Mouse (Mus musculus): ENCODE data around the gene Lztfl1.

Gene Lztfl1

DNA sequence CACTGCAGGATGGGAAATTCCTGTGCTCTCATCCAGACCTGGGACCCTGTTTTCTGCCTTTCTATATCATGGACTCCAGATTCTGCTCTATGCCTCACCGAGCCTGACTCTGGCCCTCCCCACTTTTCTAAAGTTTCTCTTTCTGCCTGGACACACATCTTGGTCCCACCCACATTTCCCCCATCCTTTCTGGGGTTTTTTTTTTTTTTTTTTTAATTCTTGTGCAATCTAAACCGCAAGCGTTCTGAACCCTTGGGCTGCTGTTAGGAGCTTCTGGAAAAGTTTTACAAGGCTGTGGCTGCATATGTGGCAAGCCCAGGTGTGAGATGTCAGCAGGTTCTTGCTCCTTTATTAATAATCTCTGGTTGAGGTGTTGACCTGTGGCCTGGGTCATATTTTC, 33.8 kb downstream of the Lztfl1 start:
- in situ Hi-C loops (cut with MboI, MseI) = no loop called here

DNA sequence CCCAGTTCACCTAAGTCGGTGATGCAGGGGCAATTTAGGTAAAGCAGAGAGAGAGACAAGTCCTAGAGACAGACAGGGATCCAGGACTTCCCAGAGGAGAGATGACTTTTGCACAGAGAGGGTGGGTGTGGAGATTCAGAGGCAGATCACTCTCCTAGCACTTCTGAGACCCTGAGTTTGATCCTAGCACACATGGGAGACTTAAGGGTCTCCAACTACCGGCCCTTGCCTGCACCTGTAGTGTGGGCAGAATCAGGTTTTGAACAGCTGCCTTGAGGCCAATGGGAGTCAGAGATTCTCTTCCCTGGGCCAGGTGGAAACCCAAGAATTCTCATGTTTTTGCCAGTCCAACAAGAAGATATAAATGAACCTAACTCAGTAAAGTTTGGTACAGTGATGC, 38.3 kb downstream of the Lztfl1 start:
- in situ Hi-C loops (cut with MboI, MseI) = loop anchor here (5.0 kb wide), 1 partner anchor 578 kb away; no protein-coding TSS in a partner anchor

DNA sequence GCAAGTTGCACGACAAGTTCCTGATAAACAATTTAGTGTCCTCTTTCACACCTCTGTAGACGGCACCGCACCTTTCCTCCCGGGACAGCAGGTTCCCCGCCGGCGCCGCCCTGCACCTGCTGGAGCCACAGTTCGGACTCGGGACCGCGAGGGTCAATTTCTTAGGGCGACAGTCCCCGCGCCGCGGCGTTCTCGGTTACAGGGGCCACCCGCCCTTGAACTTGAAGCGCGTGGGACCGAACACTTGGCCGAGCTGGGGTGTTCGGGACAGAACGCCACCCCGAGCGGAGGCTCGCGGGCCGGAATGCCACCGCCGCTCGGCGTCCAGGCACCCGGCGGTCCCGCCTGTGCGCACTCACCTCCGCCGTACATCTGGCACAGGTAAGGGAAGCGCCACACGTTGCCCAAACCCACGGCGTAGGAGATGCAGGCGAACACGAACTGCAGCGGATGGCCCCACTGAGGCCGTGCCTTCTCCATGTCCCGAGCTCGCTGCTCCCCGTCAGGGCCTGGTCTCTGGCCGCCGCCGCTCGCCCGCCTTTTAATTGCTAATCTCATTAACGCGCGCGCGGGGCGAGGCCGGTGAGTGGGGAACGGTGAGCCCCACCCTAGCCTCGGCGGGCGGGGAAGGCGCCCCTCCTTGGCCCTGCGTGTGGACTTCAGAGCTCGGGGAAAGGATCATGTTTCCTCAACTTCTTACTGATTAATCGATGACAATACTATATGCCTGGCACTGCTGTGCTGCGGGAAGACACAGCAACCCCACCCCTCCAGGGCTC, 39.0 kb downstream of the Lztfl1 start, which contains the start of the genes Ccr9 and Slc6a20a:
Gene Ccr9 (plus strand): TSS at position 113 of the 779 bp plus-strand sequence.
Gene Slc6a20a (minus strand): TSS at position 559 of the 779 bp plus-strand sequence.
- in situ Hi-C loops (cut with MboI, MseI) = loop anchor here (5.0 kb wide), 1 partner anchor 579 kb away; no protein-coding TSS in a partner anchor

DNA sequence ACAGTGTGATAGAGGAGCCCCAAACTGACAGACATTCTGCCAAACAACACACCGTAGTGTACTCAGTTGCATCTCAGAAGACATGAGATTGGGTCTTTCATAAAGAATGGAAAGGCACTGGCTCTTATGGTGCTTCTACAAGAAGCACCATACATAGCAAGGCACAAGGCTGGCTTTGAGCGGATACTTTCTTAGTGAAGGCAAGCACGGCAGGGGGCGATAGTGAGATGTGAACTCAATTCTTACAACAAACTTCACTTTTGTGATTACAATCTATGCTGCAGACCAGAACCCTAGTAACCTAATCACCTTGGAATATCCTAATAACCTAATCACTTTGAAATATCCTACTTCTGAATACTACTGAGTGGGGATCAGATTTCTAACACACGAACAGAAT, 51.9 kb downstream of the Lztfl1 start:
- in situ Hi-C loops (cut with MboI, MseI) = loop anchor here (10.0 to 25.0 kb wide), 2 partner anchors 122 to 259 kb away; no protein-coding TSS in a partner anchor

DNA sequence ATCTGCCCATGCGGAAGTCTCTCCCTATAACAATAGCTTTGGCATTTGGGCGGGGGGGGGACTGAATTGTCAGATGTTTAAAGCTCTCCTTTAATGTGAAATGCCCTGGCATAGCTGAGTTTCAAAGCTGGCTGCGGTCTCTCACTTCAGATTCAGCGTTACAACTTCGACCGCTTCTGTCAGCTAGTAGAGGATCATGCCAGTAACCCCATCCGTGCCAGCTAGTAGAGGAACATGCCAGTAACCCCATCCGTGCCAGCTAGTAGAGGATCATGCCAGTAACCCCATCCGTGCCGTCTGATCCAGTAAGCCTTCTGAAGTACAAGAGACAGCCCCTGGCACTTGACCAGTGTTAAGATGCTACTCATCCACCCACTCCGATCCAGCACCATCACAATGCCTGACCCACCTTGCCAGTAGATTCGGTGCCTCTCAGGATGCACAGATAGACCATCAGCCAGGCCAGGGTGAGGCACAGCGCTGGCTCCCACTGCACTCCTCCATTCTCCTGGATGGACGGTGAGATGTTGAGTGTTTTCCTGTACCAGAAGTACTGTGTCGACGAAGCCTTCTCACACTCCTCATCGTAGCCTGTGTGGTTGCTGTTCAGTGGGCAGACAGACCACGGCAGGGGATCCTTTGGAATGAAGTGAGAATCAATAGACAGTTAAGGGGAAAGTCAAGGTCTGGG, 57.4 kb downstream of the Lztfl1 start:
- in situ Hi-C loops (cut with MboI, MseI) = loop anchor here (10.0 to 25.0 kb wide), 2 partner anchors 127 to 265 kb away; no protein-coding TSS in a partner anchor

DNA sequence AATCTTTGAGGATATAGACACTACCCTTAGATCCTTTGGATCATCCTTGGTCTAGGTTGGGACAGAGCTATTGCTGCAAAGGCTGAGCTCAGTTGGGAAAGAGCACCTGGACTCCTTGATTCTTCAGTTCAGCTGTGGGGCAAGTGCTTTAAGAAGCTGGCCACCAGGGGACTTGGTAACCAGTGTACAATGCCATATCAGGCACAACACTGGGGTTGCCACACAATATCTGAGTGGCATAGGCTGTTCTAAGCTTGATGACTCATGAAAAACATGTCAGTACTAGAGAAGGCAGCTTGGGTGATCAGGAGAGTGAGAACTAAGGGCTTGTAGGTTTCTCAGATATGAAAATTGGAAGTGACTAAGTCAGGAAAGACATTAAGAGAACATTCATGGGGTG, 58.5 kb downstream of the Lztfl1 start:
- in situ Hi-C loops (cut with MboI, MseI) = loop anchor here (25.0 kb wide), 1 partner anchor 128 kb away; no protein-coding TSS in a partner anchor

DNA sequence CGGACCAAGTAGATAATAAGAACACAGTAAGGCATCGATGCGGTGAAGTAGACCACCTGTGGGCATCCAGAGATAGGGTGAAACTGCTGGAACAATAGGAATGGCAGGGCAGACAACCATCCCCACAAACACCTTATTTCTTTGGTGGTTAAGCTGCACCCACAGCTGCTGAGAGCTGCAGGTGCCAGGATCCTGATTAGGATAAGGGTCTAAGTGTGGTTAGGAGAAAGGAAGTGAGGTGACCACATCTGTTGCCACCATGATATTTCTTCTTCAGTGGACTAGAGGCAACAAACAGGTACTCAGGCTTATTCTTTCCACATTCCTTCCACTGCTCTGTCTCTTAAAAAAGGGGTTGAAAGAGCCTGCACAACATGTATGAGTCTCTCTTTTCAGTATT, 60.0 kb downstream of the Lztfl1 start:
- in situ Hi-C loops (cut with MboI, MseI) = loop anchor here (25.0 kb wide), 1 partner anchor 130 kb away; no protein-coding TSS in a partner anchor

DNA sequence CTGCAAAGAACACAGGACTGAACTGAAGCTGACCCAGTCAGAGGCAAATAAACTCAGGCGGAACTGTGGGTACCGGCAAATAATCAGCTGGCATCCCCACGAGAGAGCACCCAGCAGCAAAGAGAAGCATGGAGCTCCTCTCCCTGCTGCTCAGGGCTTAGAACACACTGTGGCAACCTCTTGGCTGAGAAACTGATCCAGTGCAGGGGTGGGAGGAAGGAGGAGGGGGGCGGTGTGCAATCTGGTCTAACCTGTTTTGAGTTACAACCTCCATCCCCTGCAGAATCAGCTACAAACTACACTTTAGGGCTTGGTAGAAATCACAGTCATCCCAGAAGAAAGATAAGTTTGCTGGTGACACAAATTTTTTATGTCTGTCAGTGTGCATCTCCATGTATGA, 66.1 kb downstream of the Lztfl1 start:
- in situ Hi-C loops (cut with MboI, MseI) = loop anchor here (25.0 kb wide), 1 partner anchor 136 kb away; no protein-coding TSS in a partner anchor

DNA sequence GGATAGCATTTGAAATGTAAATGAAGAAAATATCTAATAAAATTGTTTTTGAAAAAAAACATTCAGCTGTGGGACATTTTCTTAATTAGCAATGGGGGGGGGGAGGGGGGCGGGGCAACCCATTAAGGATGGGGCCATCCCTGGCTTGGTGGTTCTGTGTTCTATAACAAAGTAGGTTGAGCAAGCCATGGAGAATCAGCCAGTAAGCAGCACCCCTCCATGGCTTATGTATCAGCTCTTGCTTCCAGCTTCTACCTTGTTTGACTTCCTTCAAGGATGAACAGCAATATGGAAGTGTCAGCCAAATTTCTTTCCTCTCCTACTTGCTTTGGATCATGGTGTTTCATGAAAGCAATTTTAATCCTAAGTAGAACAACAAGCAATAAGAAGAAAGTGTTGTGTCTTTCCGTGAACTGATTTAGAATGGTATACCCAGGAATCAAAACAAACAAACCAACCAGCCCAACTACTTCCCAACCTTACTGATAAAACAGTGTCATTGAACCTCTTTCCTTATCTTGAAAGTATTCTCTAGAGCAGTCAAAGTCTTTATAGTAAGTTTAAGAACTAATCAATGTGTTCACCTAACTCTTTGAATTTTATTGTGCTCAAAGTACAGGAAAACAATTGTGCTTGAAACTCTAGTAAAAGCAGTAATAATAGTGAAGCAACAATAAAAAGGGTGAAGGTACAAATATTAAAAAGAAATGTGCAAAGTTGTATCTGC, 67.5 kb downstream of the Lztfl1 start:
- in situ Hi-C loops (cut with MboI, MseI) = loop anchor here (25.0 kb wide), 1 partner anchor 137 kb away; no protein-coding TSS in a partner anchor

Data from T-helper 1 cell (primary cell).